Mouse (Mus musculus) small intestine, adult 2 months (tissue): ENCODE results near the gene Crtam.

ENCODE experiments used
- CTCF ChIP-seq: fragments of 200-500 bp; IDR thresholded peaks from 2 replicates; pipeline ENCODE4 v1.5.1; 2012; ENCODE audit warnings: low read depth, mild to moderate bottlenecking, control low read depth, inconsistent platforms, low read length, moderate library complexity, mixed read lengths; ENCODE audit not compliant: insufficient replicate concordance, insufficient read length; ENCODE audit errors: extremely low read depth
- POLR2A ChIP-seq: fragments of 200-500 bp; IDR thresholded peaks from 2 replicates; pipeline ENCODE4 v1.6.1; 2012; ENCODE audit warnings: low read depth, mild to moderate bottlenecking, control low read depth, inconsistent platforms, low read length, moderate library complexity

DNA sequence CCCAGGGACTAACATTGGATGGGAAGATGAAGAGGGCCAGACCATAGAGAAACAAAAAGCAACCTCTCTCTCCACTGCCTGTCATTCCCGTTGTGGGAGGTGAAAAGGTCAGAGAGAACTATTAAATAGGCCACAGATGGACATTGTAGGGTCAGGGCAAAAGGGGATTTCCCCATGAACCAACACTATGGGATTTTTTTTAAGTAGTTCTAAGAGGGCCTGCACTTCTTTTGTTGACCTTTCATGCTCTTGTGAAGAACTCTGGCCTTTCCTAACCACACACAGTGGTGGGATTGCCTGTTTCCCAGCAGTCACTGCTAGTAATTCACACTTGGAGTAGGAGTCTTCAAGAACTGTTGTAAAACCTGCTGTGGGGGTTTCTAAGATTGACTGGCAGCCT, 3.4 kb upstream of the Crtam start:
- TF ChIP-seq POLR2A, result no peak
- TF ChIP-seq CTCF, result no peak
